ENCODE assay signal across 9 mouse cellular contexts in genomic region chr15:21110874-21111603, GRCm38 (mm10).
DNase-seq lines count a peak whose midpoint lies in the region; ATAC-seq and TF ChIP-seq lines count a peak whose summit lies in the region.
"Had no signal": no experiment of that assay in that cellular context is flagged by ENCODE, and none has a peak within 500 bp of the region (broad histone marks: within the 10 kb centered on the region; RNA-seq: fewer than 3 reads in every experiment).

No protein-coding gene starts in this region.

- H3K9me3 ChIP-seq in heart, embryonic 16.5 days (replicated peaks; ENCODE audit: control insufficient read depth, low read length) = no peaks in the 10 kb centered on the region
- H3K9me3 ChIP-seq in hindbrain, embryonic 13.5 days = no peaks in the 10 kb centered on the region
- no peaks in the 10 kb centered on the region for H3K9me3 ChIP-seq in liver, postnatal 0 days (ENCODE audit: low read length)
- H3K9me3 ChIP-seq in stomach, embryonic 16.5 days (replicated peaks; ENCODE audit: control insufficient read depth, low read length) = no peaks in the 10 kb centered on the region

- no peak for ATAC-seq in heart, embryonic 16.5 days (replicated peaks; ENCODE audit: extremely low read depth, insufficient read depth, low FRiP score)
- peak; percentile 57 for ATAC-seq in hindbrain, embryonic 13.5 days (ENCODE audit: low FRiP score)
- no peak for ATAC-seq in liver, postnatal 0 days
- ATAC-seq in stomach, embryonic 16.5 days (ENCODE audit: insufficient read depth, low FRiP score) = no peak
- ATAC-seq: Patski had no signal

- H3K4me2 ChIP-seq in heart, embryonic 16.5 days (ENCODE audit: low read depth, low read length) = peak overlapping the region; percentile 77
- peak overlapping the region; percentile 83 for H3K4me2 ChIP-seq in hindbrain, embryonic 13.5 days
- peak overlapping the region; percentile 32; the same call in 1 of the 2 replicates for H3K4me2 ChIP-seq in liver, postnatal 0 days (ENCODE audit: low read depth, low read length)
- H3K4me2 ChIP-seq in stomach, embryonic 16.5 days (ENCODE audit: low read depth, low read length) = peak overlapping the region; percentile 49

- H3K27ac ChIP-seq in heart, embryonic 16.5 days (ENCODE audit: low read length) = no peak overlapping the region
- peak overlapping the region; percentile 74 for H3K27ac ChIP-seq in hindbrain, embryonic 13.5 days
- no peak overlapping the region for H3K27ac ChIP-seq in liver, postnatal 0 days (ENCODE audit: low read depth)
- no peak overlapping the region for H3K27ac ChIP-seq in stomach, embryonic 16.5 days (ENCODE audit: low read length)

- H3K4me3 ChIP-seq in heart, embryonic 16.5 days (ENCODE audit: low read length) = peak overlapping the region; percentile 50
- peak overlapping the region; percentile 49 for H3K4me3 ChIP-seq in hindbrain, embryonic 13.5 days
- H3K4me3 ChIP-seq in liver, postnatal 0 days (ENCODE audit: low read depth, low read length) = no peak overlapping the region
- H3K4me3 ChIP-seq in stomach, embryonic 16.5 days (replicated peaks; ENCODE audit: low read length) = peak overlapping the region; percentile 32

- TF ChIP-seq EP300 in liver, postnatal 0 days (IDR thresholded peaks at IDR 0.05; ENCODE audit: low read depth) = no peak

- H3K9ac ChIP-seq in heart, embryonic 16.5 days (ENCODE audit: low read length) = peak overlapping the region; percentile 58
- peak overlapping the region; percentile 68 for H3K9ac ChIP-seq in hindbrain, embryonic 13.5 days
- no peak overlapping the region for H3K9ac ChIP-seq in liver, postnatal 0 days (replicated peaks)
- H3K9ac ChIP-seq in stomach, embryonic 16.5 days (ENCODE audit: low read length) = 0 out of 2 replicates have a peak overlapping the region, but pooled peaks have one; percentile 9

- intact Hi-C loops in heart, postnatal 10 days (cut with DNase I) = loop anchor here (10.0 kb wide), 1 partner anchor 294 kb away; no protein-coding TSS in a partner anchor

- WGBS in heart, embryonic 16.5 days = 17% methylated on average over 23 of the region's 23 CpGs
- WGBS in hindbrain, embryonic 13.5 days = 14% methylated on average over 23 of the region's 23 CpGs
- WGBS in liver, postnatal 0 days (ENCODE audit: insufficient replicate concordance) = 22% methylated on average over 23 of the region's 23 CpGs
- WGBS in stomach, embryonic 16.5 days = 16% methylated on average over 23 of the region's 23 CpGs

- no peak for TF ChIP-seq CTCF in liver, postnatal 0 days (IDR thresholded peaks at IDR 0.05; ENCODE audit: low read depth)

- no peak for DNase-seq in heart, postnatal 10 days
- DNase-seq in embryo, embryonic 10.5 days (ENCODE audit: low spot score) = peak; percentile 50
- DNase-seq in liver, postnatal 0 days = no peak
- no peak for DNase-seq in T-cell, adult 2 months (ENCODE audit: low spot score)
- no peak for DNase-seq in gastrocnemius, postnatal 10 days

- no peaks in the 10 kb centered on the region for H3K36me3 ChIP-seq in heart, embryonic 16.5 days (ENCODE audit: control insufficient read depth, insufficient read depth)
- no peaks in the 10 kb centered on the region for H3K36me3 ChIP-seq in hindbrain, embryonic 13.5 days
- no peaks in the 10 kb centered on the region for H3K36me3 ChIP-seq in liver, postnatal 0 days (replicated peaks; ENCODE audit: insufficient read depth, low read length)
- no peaks in the 10 kb centered on the region for H3K36me3 ChIP-seq in stomach, embryonic 16.5 days (ENCODE audit: control insufficient read depth, insufficient read depth, low read length)

- peaks cover 2% of the 10 kb centered on the region; the same call in 1 of the 2 replicates for H3K4me1 ChIP-seq in heart, embryonic 16.5 days (ENCODE audit: control insufficient read depth, insufficient read depth, low read length)
- peaks cover 18% of the 10 kb centered on the region; the same call in 1 of the 2 replicates for H3K4me1 ChIP-seq in hindbrain, embryonic 13.5 days (replicated peaks)
- H3K4me1 ChIP-seq in liver, postnatal 0 days (ENCODE audit: insufficient read depth) = no peaks in the 10 kb centered on the region
- no peaks in the 10 kb centered on the region for H3K4me1 ChIP-seq in stomach, embryonic 16.5 days (ENCODE audit: control insufficient read depth, insufficient read depth, low read length)

- no peaks in the 10 kb centered on the region for H3K27me3 ChIP-seq in heart, embryonic 16.5 days (ENCODE audit: control insufficient read depth, insufficient read depth, low read length)
- H3K27me3 ChIP-seq in hindbrain, embryonic 13.5 days = peaks cover 4% of the 10 kb centered on the region; the same call in 1 of the 2 replicates
- no peaks in the 10 kb centered on the region for H3K27me3 ChIP-seq in liver, postnatal 0 days (ENCODE audit: insufficient read depth, low read length)
- H3K27me3 ChIP-seq in stomach, embryonic 16.5 days (ENCODE audit: control insufficient read depth, insufficient read depth, low read length) = no peaks in the 10 kb centered on the region

Comparison
In these comparisons a context has a peak if more than half of its experiments do, and no peak if none do; other contexts are left out.
1. H3K4me2 ChIP-seq: peak in every context shown above with its lines; median percentile 83 in hindbrain, embryonic 13.5 days; 77 in heart, embryonic 16.5 days; 49 in stomach, embryonic 16.5 days; 32 in liver, postnatal 0 days.